Mouse (Mus musculus) myocyte (in vitro differentiated cells): Measurements from ENCODE around the gene Rassf3. TPM values are rescaled to one million over a fixed set of nuclear protein-coding genes. Genes with fewer than 3 reads are reported as not detected.

Experiments
- H3K27me3 ChIP-seq: one replicate; pipeline ENCODE4 v1.6.1; 2011; ENCODE audit not compliant: control insufficient read depth, insufficient read depth, insufficient read length
- H3K36me3 ChIP-seq: one replicate; pipeline ENCODE4 v1.6.1; 2011; ENCODE audit not compliant: control insufficient read depth, insufficient read depth
- H3K4me2 ChIP-seq: one replicate; pipeline ENCODE4 v1.6.1; 2011; ENCODE audit warnings: low read depth, control low read depth
- H3K4me3 ChIP-seq: one replicate; pipeline ENCODE4 v1.5.1; 2011; ENCODE audit warnings: mild to moderate bottlenecking, control low read depth, moderate library complexity
- H3K79me2 ChIP-seq: one replicate; pipeline ENCODE4 v1.6.1; 2011; ENCODE audit not compliant: control insufficient read depth, insufficient read depth
- H3ac ChIP-seq: one replicate; pipeline ENCODE4 v1.6.1; 2011; ENCODE audit not compliant: control insufficient read depth, insufficient read length
- CEBPB ChIP-seq: IDR thresholded peaks from 2 replicates; pipeline ENCODE4 v1.6.1; 2011; ENCODE audit warnings: mild to moderate bottlenecking, moderate library complexity; ENCODE audit not compliant: poor library complexity, insufficient read depth, severe bottlenecking
- E2F4 ChIP-seq: IDR thresholded peaks from one replicate; pipeline ENCODE4 v1.6.1; 2011; ENCODE audit warnings: mild to moderate bottlenecking, control low read depth, moderate library complexity; ENCODE audit not compliant: insufficient read depth
- MAX ChIP-seq: IDR thresholded peaks from one replicate; pipeline ENCODE4 v1.6.1; 2011; ENCODE audit warnings: low read depth, mild to moderate bottlenecking, control low read depth
- MYOD1 ChIP-seq, 3 experiments: IDR thresholded peaks; one replicate each; pipeline ENCODE4 v1.6.1; 2011; ENCODE audit warnings: control low read depth in 2 of 3, low read depth in 2 of 3, mild to moderate bottlenecking in 2 of 3, moderate library complexity in 1 of 3; ENCODE audit not compliant: insufficient read length in 2 of 3, control insufficient read depth in 1 of 3
- MYOG ChIP-seq, 3 experiments: IDR thresholded peaks; one replicate each; pipeline ENCODE4 v1.6.1; 2011; ENCODE audit warnings: control low read depth in 2 of 3, low read depth in 2 of 3, mild to moderate bottlenecking in 2 of 3; ENCODE audit not compliant: insufficient read length in 2 of 3, control insufficient read depth in 1 of 3, insufficient read depth in 1 of 3
- POLR2A ChIP-seq: IDR thresholded peaks from one replicate; pipeline ENCODE4 v1.6.1; 2011; ENCODE audit warnings: low read depth, mild to moderate bottlenecking, control low read depth, moderate library complexity; ENCODE audit not compliant: insufficient read length
- POLR2AphosphoS2 ChIP-seq: IDR thresholded peaks from one replicate; pipeline ENCODE4 v1.6.1; 2011; ENCODE audit warnings: low read depth, control low read depth; ENCODE audit not compliant: insufficient read length
- REST ChIP-seq: IDR thresholded peaks from one replicate; pipeline ENCODE4 v1.6.1; 2011; ENCODE audit warnings: mild to moderate bottlenecking, control low read depth, moderate library complexity; ENCODE audit not compliant: insufficient read depth, insufficient read length
- SRF ChIP-seq: IDR thresholded peaks from one replicate; pipeline ENCODE4 v1.6.1; 2011; ENCODE audit warnings: low read depth; ENCODE audit not compliant: control insufficient read depth, insufficient read length
- TCF12 ChIP-seq: IDR thresholded peaks from one replicate; pipeline ENCODE4 v1.6.1; 2011; ENCODE audit warnings: mild to moderate bottlenecking, control low read depth; ENCODE audit not compliant: poor library complexity, insufficient read depth, severe bottlenecking
- TCF3 ChIP-seq: IDR thresholded peaks from one replicate; pipeline ENCODE4 v1.6.1; 2011; ENCODE audit warnings: low read depth, control low read depth; ENCODE audit not compliant: insufficient read length
- USF1 ChIP-seq: IDR thresholded peaks from one replicate; pipeline ENCODE4 v1.6.1; 2011; ENCODE audit warnings: low read depth, mild to moderate bottlenecking, control low read depth, moderate library complexity
- polyA plus RNA-seq: library from polyadenylated mRNA; unstranded; fragments of >200 nt; fragmentation: generic; extraction: Trizol; gene quantifications from one replicate; pipeline ENCODE4 v1.2.1, GENCODE M21; 2012; ENCODE audit warnings: missing spikeins

Rassf3 gene
- polyA plus RNA-seq, 1 experiment = 32.3 TPM

DNA sequence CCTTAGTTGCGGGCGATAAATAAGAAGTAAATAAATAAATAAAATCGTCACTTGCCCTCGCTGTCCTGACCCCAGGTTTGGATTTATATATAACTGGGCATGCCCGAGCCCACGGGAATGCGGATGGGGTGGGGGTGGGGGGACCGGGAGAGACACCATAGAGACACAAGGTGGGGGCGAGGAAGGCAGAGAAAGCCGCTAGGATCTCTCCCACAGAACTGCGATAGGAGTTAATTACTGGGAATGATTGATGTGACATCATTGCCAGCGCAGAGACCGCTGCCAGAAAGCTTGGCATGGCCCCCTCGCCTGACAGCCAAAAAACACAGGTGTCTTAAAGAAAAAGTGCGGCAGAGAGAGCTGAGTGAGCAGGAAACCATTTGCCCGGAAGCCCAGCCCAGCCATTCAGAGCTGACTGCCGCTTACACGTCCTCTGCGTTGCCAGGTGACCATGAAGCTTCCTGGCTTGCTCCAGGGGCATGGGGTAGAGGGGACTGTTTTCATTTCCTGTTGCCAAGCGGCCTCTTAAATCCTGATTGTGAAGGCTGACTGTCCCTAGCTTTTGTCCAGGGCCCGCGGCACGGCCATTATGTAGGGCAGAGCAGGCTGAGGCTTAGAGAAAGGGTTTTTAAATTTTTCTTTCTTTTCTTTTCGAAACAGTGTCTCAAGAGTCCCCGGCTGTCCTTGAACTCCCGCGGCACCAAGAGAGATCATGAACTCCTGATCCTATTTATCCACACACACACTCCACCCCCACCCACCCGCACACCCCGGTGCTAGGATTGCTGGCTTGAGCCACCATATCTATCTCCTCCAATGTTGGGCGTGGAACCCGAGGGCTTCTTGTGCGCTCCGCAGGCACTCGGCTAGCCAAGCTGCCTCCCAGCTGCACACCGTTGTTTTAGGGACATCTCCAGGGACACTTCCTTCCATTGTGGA lies 29.1 kb upstream of the Rassf3 start:
- H3K4me2 ChIP-seq = no peak overlapping the region
- TF ChIP-seq CEBPB (no peak), USF1 (no peak), TCF3 (no peak), SRF (no peak), POLR2AphosphoS2 (no peak), POLR2A (no peak), REST (no peak), TCF12 (no peak), MYOG (IDR thresholded peaks at IDR 0.05; ENCODE audit: control insufficient read depth in 1 of 3, insufficient read depth in 1 of 3, insufficient read length in 2 of 3, low read depth in 2 of 3) (no peak), MYOD1 (IDR thresholded peaks at IDR 0.05; ENCODE audit: control insufficient read depth in 1 of 3, insufficient read length in 2 of 3, low read depth in 2 of 3) (no peak)
- no peak overlapping the region for H3K4me3 ChIP-seq
- H3K27me3 ChIP-seq = no peaks in the 10 kb centered on the region
- H3ac ChIP-seq = no peak overlapping the region
- H3K79me2 ChIP-seq = no peaks in the 10 kb centered on the region
- H3K36me3 ChIP-seq = no peaks in the 10 kb centered on the region

DNA sequence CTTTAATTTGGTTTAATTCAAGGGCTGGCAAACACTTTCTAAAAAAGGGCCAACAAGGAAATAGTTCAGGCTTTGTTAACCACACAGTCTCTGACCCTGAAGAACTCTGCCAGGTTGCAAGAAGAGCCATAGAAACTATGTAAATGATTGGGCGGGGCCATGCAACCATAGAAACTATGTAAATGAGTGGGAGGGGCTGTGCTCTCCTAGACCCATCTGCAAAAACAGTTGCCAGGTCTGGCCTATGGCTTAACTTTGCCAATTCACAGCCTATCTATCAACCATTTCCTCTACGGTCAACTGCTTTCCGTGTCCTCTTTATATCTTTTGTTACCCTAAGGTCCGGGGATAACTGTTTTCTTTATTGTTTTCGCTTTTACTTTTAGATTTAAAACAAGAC lies 25.0 kb upstream of the Rassf3 start:
- no peak overlapping the region for H3K4me2 ChIP-seq
- TF ChIP-seq TCF12 (no peak), CEBPB (no peak), POLR2AphosphoS2 (no peak), SRF (no peak), REST (no peak), MAX (no peak), USF1 (no peak), POLR2A (no peak), MYOD1 (IDR thresholded peaks at IDR 0.05; ENCODE audit: control insufficient read depth in 1 of 3, insufficient read length in 2 of 3, low read depth in 2 of 3) (no peak), MYOG (IDR thresholded peaks at IDR 0.05; ENCODE audit: control insufficient read depth in 1 of 3, insufficient read depth in 1 of 3, insufficient read length in 2 of 3, low read depth in 2 of 3) (no peak), TCF3 (no peak), E2F4 (no peak)

DNA sequence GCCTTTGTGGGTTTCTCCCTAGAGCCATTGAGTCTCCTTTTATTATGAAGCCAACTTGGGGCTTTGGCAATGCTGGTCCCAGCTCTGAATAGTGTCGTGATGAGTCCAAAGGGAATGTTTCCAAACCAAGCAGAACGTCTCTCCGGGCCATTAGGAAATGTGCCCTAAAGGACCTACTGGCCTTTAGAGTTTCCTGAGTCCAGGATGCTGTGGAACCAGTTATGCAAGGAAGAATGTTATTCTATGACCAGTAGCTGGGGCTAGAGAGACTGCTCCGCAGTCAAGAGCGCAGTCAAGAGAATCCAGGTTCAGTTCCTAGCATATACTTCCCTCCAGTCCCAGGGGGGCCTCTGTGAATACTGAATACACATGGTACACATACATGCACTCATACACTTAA lies 23.9 kb upstream of the Rassf3 start:
- TF ChIP-seq TCF3 = no peak
- TF ChIP-seq MYOG (IDR thresholded peaks at IDR 0.05; ENCODE audit: control insufficient read depth in 1 of 3, insufficient read depth in 1 of 3, insufficient read length in 2 of 3, low read depth in 2 of 3) = no peak
- no peak for TF ChIP-seq TCF12
- TF ChIP-seq SRF = no peak
- no peak for TF ChIP-seq E2F4
- no peak for TF ChIP-seq USF1
- no peak for TF ChIP-seq CEBPB
- TF ChIP-seq MAX = no peak
- no peak for TF ChIP-seq POLR2A
- no peak for TF ChIP-seq POLR2AphosphoS2
- TF ChIP-seq MYOD1 (IDR thresholded peaks at IDR 0.05; ENCODE audit: control insufficient read depth in 1 of 3, insufficient read length in 2 of 3, low read depth in 2 of 3) = no peak
- no peak for TF ChIP-seq REST
- Histone ChIP-seq H3K4me2 (no peak overlapping the region), H3ac (no peak overlapping the region), H3K36me3 (no peaks in the 10 kb centered on the region), H3K4me3 (no peak overlapping the region), H3K27me3 (no peaks in the 10 kb centered on the region), H3K79me2 (no peaks in the 10 kb centered on the region)

More for the DNA sequence above, 25.0 kb upstream of the Rassf3 start:
- Histone ChIP-seq H3K36me3 (no peaks in the 10 kb centered on the region), H3K79me2 (no peaks in the 10 kb centered on the region), H3K27me3 (no peaks in the 10 kb centered on the region), H3K4me3 (no peak overlapping the region), H3ac (no peak overlapping the region)

DNA sequence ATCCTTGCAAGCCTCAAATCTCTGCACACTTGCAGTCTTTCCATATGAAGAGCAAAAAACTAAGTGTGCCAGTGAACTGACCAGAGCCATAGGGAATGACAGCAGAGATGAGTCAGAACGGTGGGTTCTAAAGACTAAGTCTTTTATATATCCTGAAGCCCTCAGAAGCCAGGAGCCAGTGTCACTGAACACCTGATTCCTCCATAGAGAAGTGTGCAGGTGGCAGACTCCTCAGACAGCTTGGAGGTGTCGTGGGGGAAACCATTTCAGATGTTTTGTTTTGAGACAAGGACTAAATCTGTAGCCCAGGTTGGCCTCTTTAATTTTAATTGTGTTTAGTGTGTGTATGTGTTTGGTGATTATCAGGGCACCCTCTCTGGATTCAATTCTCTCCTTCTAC lies 22.9 kb upstream of the Rassf3 start:
- TF ChIP-seq SRF (no peak), TCF3 (no peak), TCF12 (no peak), MYOG (IDR thresholded peaks at IDR 0.05; ENCODE audit: control insufficient read depth in 1 of 3, insufficient read depth in 1 of 3, insufficient read length in 2 of 3, low read depth in 2 of 3) (no peak), POLR2AphosphoS2 (no peak), POLR2A (no peak), USF1 (no peak), E2F4 (no peak), REST (no peak), MYOD1 (IDR thresholded peaks at IDR 0.05; ENCODE audit: control insufficient read depth in 1 of 3, insufficient read length in 2 of 3, low read depth in 2 of 3) (no peak), MAX (no peak), CEBPB (no peak)
- H3K4me3 ChIP-seq = no peak overlapping the region

More for the DNA sequence above, 22.9 kb upstream of the Rassf3 start:
- H3K4me2 ChIP-seq = no peak overlapping the region
- H3K27me3 ChIP-seq = no peaks in the 10 kb centered on the region
- no peaks in the 10 kb centered on the region for H3K79me2 ChIP-seq
- no peak overlapping the region for H3ac ChIP-seq
- no peaks in the 10 kb centered on the region for H3K36me3 ChIP-seq
